Mouse (Mus musculus) heart, adult 18-20 months (tissue): ENCODE data around the gene Olfr479. TPM values are rescaled to one million over a fixed set of nuclear protein-coding genes. Genes with fewer than 3 reads are reported as not detected.
"Not testable (repeated sequence)": the region's sequence is repeated elsewhere in the genome, so short reads cannot be mapped to it uniquely, and the experiment has no call there.

Experiments used
- DNase-seq, 2 experiments: peaks; one replicate each; pipeline ENCODE4 v3.0.0; 2021 to 2022; ENCODE audit warnings: mixed read lengths in 1 of 2
- long read RNA-seq, 2 experiments: library from polyadenylated mRNA; stranded (forward); transcript quantifications; one replicate each; pipeline ENCODE4 v2.0.0; 2021
- total RNA-seq, 2 experiments: library from RNA; stranded (reverse); gene quantifications; 2 replicates each; pipeline ENCODE4 v1.2.3; 2021

The Olfr479 gene
- not detected for total RNA-seq
- long read RNA-seq, experiment 1: 0 reads
- long read RNA-seq, experiment 2: 0 reads

DNA sequence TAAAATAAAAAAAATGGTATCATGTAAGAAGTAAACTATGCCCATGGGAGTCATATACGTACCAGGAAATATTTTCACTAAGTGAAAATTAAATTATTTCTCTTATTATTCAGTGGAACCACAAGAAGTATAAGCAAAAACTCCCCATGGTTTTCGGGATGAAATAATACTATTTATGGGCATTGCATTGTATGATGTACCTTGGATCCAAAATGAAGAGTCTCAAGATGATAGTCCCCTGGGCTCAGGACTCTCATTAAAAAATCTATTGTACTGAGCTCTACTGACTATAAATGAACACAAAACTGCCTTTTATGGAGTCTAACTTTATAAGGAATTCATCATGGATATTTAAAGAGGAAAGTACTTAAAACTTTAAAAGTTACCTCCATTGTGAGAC is at the start of gene Olfr479:
Gene Olfr479 (plus strand): TSS at position 301 of the 400 bp plus-strand sequence.
- DNase-seq: no peak

DNA sequence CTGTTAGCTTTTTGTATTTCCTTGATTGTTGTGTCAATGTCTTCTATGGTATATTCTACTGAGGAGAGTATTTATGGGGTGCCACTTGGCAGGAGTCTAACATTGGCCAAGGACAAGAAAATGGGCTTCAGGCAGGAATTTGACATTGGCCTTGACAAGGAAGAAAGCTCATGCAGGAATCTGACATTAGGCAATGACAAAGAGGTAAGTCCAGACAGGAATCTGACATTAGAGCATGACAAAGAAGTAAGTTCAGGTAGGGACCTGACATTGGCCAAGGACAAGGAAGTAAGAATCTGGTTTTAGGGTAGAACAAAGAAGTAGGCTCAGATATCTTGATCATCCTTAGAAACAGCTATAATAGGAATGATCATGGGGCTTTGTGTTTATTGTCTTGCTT is 36.2 kb upstream of the Olfr479 start:
- not testable (repeated sequence) for DNase-seq

DNA sequence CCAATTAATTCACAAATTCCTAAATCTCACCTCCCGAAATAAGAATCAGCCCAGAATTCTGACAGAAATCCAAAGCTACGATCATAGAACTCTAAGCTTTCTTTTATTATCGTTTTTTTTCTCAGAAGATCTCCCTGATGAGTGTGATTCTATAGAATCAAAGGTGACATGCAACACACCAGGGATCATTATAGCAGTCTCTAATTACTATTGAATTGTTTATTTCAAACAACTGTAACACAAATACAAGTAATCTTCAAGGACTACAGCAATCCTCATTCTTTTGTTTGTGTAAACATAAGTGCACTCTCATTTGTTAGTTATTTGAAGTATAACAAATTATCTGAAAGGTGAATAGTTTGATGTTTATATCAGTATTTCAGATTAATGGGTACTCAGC is 16.6 kb upstream of the Olfr479 start, which contains the start of gene Olfr478:
Gene Olfr478 (minus strand): TSS at position 101 of the 400 bp plus-strand sequence.
- DNase-seq: no peak

DNA sequence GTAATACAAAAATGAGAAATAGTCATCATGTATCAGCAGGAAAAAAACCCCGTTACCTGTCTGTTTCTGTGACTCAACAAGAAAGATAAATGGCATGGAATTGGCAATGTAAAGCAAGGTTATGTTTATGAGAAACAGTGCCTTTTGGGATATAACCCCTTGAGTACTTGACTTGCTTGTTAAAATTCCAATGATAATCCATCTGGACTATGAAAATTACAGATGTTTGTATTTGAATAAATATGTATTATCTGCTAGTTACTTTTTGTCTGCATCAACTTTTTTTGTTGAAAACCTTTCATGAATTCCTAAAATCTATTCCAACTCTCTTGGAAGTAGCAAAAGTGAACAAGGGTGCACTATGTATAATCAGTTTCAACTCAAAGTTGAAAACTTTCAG is 16.8 kb downstream of the Olfr479 start, which contains the start of gene Olfr480:
Gene Olfr480 (minus strand): TSS at position 101 of the 400 bp plus-strand sequence.
- no peak for DNase-seq

DNA sequence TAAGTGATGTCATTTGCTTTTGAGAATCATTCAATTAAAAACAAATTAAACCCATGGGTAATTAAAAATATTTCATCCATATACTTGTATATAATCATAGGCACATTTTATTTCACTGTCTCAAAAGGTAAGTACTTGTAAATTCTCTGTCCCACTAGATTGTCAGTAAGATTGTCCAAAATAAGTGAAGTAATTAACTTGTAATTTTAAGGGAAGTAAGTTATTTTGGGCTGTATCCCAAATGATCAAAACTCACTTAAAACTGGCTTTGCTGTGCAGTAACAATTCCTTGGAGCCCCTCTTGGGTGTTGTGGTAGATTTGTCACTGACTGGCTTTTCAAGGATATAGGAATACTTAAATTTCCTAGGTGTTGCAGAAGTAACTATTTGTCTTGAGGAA is 29.1 kb downstream of the Olfr479 start, which contains the start of gene Olfr481:
Gene Olfr481 (plus strand): TSS at position 301 of the 400 bp plus-strand sequence.
- DNase-seq: no peak

DNA sequence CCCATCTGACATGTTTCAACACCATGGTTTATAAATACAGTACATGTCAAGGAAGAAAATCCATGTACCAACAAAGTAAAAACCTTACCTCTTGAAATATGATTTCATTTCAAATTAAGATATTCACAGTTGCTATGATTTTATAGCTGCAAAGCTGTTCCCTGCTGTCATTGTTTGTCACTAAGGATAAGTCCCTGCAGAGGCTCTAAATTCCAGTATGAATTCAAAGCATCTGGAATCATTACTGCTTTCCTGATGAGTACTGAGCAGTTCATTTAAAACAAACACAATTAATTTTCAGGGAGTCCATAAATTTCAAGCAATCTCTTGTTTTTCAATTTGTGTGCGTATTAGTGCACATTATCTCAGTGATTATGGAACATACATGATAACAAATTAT is 47.0 kb downstream of the Olfr479 start, which contains the start of gene Olfr482:
Gene Olfr482 (minus strand): TSS at position 101 of the 400 bp plus-strand sequence.
- no peak for DNase-seq

DNA sequence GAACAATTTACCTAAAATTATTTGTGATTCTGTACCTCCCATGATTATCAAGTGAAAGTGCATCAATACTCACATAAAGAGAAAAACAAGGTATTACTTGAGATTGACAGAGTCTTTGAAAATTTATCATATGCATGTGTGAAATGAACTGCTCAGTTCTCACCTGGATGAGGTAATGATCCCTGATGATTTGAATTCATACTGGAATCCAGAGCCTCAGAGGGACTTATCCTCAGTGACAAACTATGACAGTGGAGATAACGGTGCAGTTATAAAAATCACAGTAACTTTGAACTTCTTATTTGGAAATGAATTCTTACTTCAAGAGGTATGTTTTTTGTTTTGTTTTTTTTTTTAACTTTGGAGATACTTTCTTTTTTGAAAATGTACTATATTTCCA is 50.1 kb downstream of the Olfr479 start, which contains the start of gene Olfr483:
Gene Olfr483 (plus strand): TSS at position 301 of the 400 bp plus-strand sequence.
- DNase-seq: no peak

Other genes starting within 250 kb of the Olfr479 start
- gene Ovch2, start 249.5 kb upstream of the Olfr479 start, total RNA-seq: not detected
- not detected for gene Olfr467, start 238.4 kb upstream of the Olfr479 start, total RNA-seq
- not detected for gene Olfr469, start 225.2 kb upstream of the Olfr479 start, total RNA-seq
- not detected for gene Olfr470, start 203.2 kb upstream of the Olfr479 start, total RNA-seq
- not detected for gene Olfr472, start 152.8 kb upstream of the Olfr479 start, total RNA-seq
- not detected for gene Olfr473, start 120.2 kb upstream of the Olfr479 start, total RNA-seq
- gene Olfr474, start 96.0 kb upstream of the Olfr479 start, total RNA-seq: not detected
- not detected for gene Olfr476, start 85.9 kb upstream of the Olfr479 start, total RNA-seq
- gene Olfr477, start 64.0 kb upstream of the Olfr479 start, total RNA-seq: not detected
- not detected for gene Olfr478, start 16.7 kb upstream of the Olfr479 start, total RNA-seq
- gene Olfr480, start 16.7 kb downstream of the Olfr479 start, total RNA-seq: not detected
- gene Olfr481, start 29.2 kb downstream of the Olfr479 start, total RNA-seq: not detected
- 1 to 10 TPM in 1 of 2 experiments, under 1 TPM in 1; 0.87 to 1.1 TPM for gene Olfr482, start 46.9 kb downstream of the Olfr479 start, total RNA-seq
- not detected for gene Olfr483, start 50.2 kb downstream of the Olfr479 start, total RNA-seq
- gene Olfr484, start 76.8 kb downstream of the Olfr479 start, total RNA-seq: not detected
- gene Olfr485, start 109.2 kb downstream of the Olfr479 start, total RNA-seq: not detected
- gene Olfr486, start 122.0 kb downstream of the Olfr479 start, total RNA-seq: not detected
- not detected for gene Olfr487, start 163.9 kb downstream of the Olfr479 start, total RNA-seq
- gene Olfr488, start 207.7 kb downstream of the Olfr479 start, total RNA-seq: not detected
- gene Olfr490, start 238.2 kb downstream of the Olfr479 start, total RNA-seq: not detected